ENCODE assay signal across 8 mouse cellular contexts in genomic region chr19:46690387-46690786, GRCm38 (mm10). TPM values are rescaled to one million over a fixed set of nuclear protein-coding genes. Genes with fewer than 3 reads are reported as not detected.
DNase-seq lines count a peak whose midpoint lies in the region; ATAC-seq and TF ChIP-seq lines count a peak whose summit lies in the region.

No protein-coding gene starts in this region.

- peaks cover 2% of the 10 kb centered on the region; the same call in 1 of the 2 replicates for H3K36me3 ChIP-seq in erythroblast, embryonic 14.5 days (ENCODE audit: control insufficient read depth)
- no peaks in the 10 kb centered on the region for H3K36me3 ChIP-seq in spleen, adult 2 months (ENCODE audit: control insufficient read depth, insufficient read depth, low read length)
- H3K36me3 ChIP-seq in liver, embryonic 12.5 days: peaks cover 16% of the 10 kb centered on the region; the same call in 1 of the 2 replicates
- no peaks in the 10 kb centered on the region for H3K36me3 ChIP-seq in stomach, postnatal 0 days (ENCODE audit: control insufficient read depth, insufficient read depth, low read length)

- no peak for TF ChIP-seq POLR2A in spleen, adult 2 months (IDR thresholded peaks at IDR 0.05; ENCODE audit: low read depth, low read length)

- no peak for TF ChIP-seq EP300 in stomach, postnatal 0 days (optimal IDR thresholded peaks at IDR 0.05)

- H3K9ac ChIP-seq in liver, embryonic 12.5 days: peak overlapping the region; percentile 79
- H3K9ac ChIP-seq in stomach, postnatal 0 days (ENCODE audit: low read length): peak overlapping the region; percentile 87

- peak overlapping the region; percentile 93 for H3K4me3 ChIP-seq in erythroblast, embryonic 14.5 days (replicated peaks)
- peak overlapping the region; percentile 84; the same call in 1 of the 2 replicates for H3K4me3 ChIP-seq in spleen, adult 2 months (ENCODE audit: extremely low read depth, insufficient read depth, insufficient read length)
- H3K4me3 ChIP-seq in liver, embryonic 12.5 days: peak overlapping the region; percentile 81
- peak overlapping the region; percentile 72 for H3K4me3 ChIP-seq in stomach, postnatal 0 days (ENCODE audit: low read depth, low read length)

- H3K27me3 ChIP-seq in erythroblast, embryonic 14.5 days (ENCODE audit: control insufficient read depth): no peaks in the 10 kb centered on the region
- no peaks in the 10 kb centered on the region for H3K27me3 ChIP-seq in spleen, adult 2 months (ENCODE audit: control insufficient read depth, insufficient read depth, low read length)
- H3K27me3 ChIP-seq in liver, embryonic 12.5 days (replicated peaks): no peaks in the 10 kb centered on the region
- H3K27me3 ChIP-seq in stomach, postnatal 0 days (ENCODE audit: control insufficient read depth, insufficient read depth, low read length): no peaks in the 10 kb centered on the region

- ATAC-seq in erythroblast, adult 5-6 weeks (replicated peaks; ENCODE audit: low FRiP score, poor library complexity, severe bottlenecking): no peak
- no peak for ATAC-seq in liver, embryonic 12.5 days
- no peak for ATAC-seq in stomach, postnatal 0 days (ENCODE audit: low FRiP score, low TSS enrichment)

- no peaks in the 10 kb centered on the region for H3K9me3 ChIP-seq in erythroblast, embryonic 14.5 days (ENCODE audit: control insufficient read depth, low read length)
- H3K9me3 ChIP-seq in liver, embryonic 12.5 days (replicated peaks): no peaks in the 10 kb centered on the region
- no peaks in the 10 kb centered on the region for H3K9me3 ChIP-seq in stomach, postnatal 0 days (ENCODE audit: control insufficient read depth, low read length)

- DNase-seq in spleen, adult 2 months (ENCODE audit: low read depth in 1 of 2, low spot score in 2 of 2): no peak
- DNase-seq in spleen, postnatal 14 days (ENCODE audit: low spot score in 2 of 2): no peak
- no peak for DNase-seq in stomach, postnatal 0 days (ENCODE audit: low spot score)
- no peak for DNase-seq in thymus, postnatal 14 days
- DNase-seq in right cerebral cortex, postnatal 4 days: no peak

- peak overlapping the region; percentile 70 for H3K4me2 ChIP-seq in liver, embryonic 12.5 days
- peak overlapping the region; percentile 59 for H3K4me2 ChIP-seq in stomach, postnatal 0 days (replicated peaks; ENCODE audit: low read depth)

- TF ChIP-seq CTCF in spleen, adult 2 months (IDR thresholded peaks at IDR 0.05; ENCODE audit: extremely low read depth, insufficient read depth, insufficient read length, insufficient replicate concordance): no peak
- TF ChIP-seq CTCF in stomach, postnatal 0 days (IDR thresholded peaks at IDR 0.05; ENCODE audit: low read depth): no peak

- no peak overlapping the region for H3K27ac ChIP-seq in spleen, adult 2 months (ENCODE audit: insufficient read depth, low read length)
- no peak overlapping the region for H3K27ac ChIP-seq in liver, embryonic 12.5 days
- no peak overlapping the region for H3K27ac ChIP-seq in stomach, postnatal 0 days (replicated peaks)

- H3K4me1 ChIP-seq in erythroblast, embryonic 14.5 days (ENCODE audit: control insufficient read depth): peaks cover 18% of the 10 kb centered on the region
- H3K4me1 ChIP-seq in spleen, adult 2 months (ENCODE audit: control insufficient read depth, insufficient read depth, insufficient read length): peaks cover 2% of the 10 kb centered on the region; the same call in 1 of the 2 replicates
- H3K4me1 ChIP-seq in liver, embryonic 12.5 days: peaks cover 14% of the 10 kb centered on the region
- H3K4me1 ChIP-seq in stomach, postnatal 0 days (replicated peaks; ENCODE audit: control insufficient read depth, insufficient read depth): no peaks in the 10 kb centered on the region

- 81% methylated on average over 11 of the region's 11 CpGs for WGBS in spleen, adult 2 months
- WGBS in liver, embryonic 12.5 days (ENCODE audit: insufficient replicate concordance): 60% methylated on average over 11 of the region's 11 CpGs
- WGBS in stomach, postnatal 0 days: 68% methylated on average over 11 of the region's 11 CpGs

RNA-seq across cellular contexts. Expression of gene Borcs7, which starts 0.7 kb away (rescaled TPM):
- polyA plus RNA-seq in erythroblast, embryonic 14.5 days (2012): 0.06 and 0.10 TPM in 2 replicates
- 0.63 TPM in 1 of 2 replicates, not detected in the other for total RNA-seq in erythroblast, adult 5-6 weeks (2015; ENCODE audit: low replicate concordance)
- total RNA-seq in erythroblast, adult 5-6 weeks (2017; ENCODE audit: low replicate concordance): 0.28 and 0.85 TPM in 2 replicates
- 2.3 and 2.4 TPM in 2 replicates for polyA plus RNA-seq in spleen, adult 2 months (2012; rRNA removed)
- 7.4 and 7.7 TPM in 2 replicates for polyA plus RNA-seq in liver, embryonic 12.5 days (2016; fragmentation: Nextera tagmentation; extraction: Ambion mirVana)
- polyA plus RNA-seq in stomach, postnatal 0 days (2015; fragmentation: Nextera tagmentation; extraction: Ambion mirVana): 15.6 and 17.0 TPM in 2 replicates

RNA-seq across cellular contexts. Expression of gene As3mt, which starts 16.9 kb away (rescaled TPM):
- polyA plus RNA-seq in erythroblast, embryonic 14.5 days (2012): 0.07 TPM in 1 of 2 replicates, not detected in the other
- 2.9 TPM in 2 replicates for total RNA-seq in erythroblast, adult 5-6 weeks (2015; ENCODE audit: low replicate concordance)
- 4.2 and 5.9 TPM in 2 replicates for total RNA-seq in erythroblast, adult 5-6 weeks (2017; ENCODE audit: low replicate concordance)
- polyA plus RNA-seq in spleen, adult 2 months (2012; rRNA removed): 5.6 and 6.0 TPM in 2 replicates
- 18.5 and 20.1 TPM in 2 replicates for polyA plus RNA-seq in liver, embryonic 12.5 days (2016; fragmentation: Nextera tagmentation; extraction: Ambion mirVana)
- polyA plus RNA-seq in stomach, postnatal 0 days (2015; fragmentation: Nextera tagmentation; extraction: Ambion mirVana): 17.0 and 17.7 TPM in 2 replicates

RNA-seq across cellular contexts. Expression of gene Cyp17a1, which starts 17.4 kb away (rescaled TPM):
- not detected in 2 replicates for polyA plus RNA-seq in erythroblast, embryonic 14.5 days (2012)
- not detected in 2 replicates for total RNA-seq in erythroblast, adult 5-6 weeks (2015; ENCODE audit: low replicate concordance)
- total RNA-seq in erythroblast, adult 5-6 weeks (2017; ENCODE audit: low replicate concordance): not detected in 2 replicates
- polyA plus RNA-seq in spleen, adult 2 months (2012; rRNA removed): 0.12 and 0.14 TPM in 2 replicates
- 0.06 TPM in 1 of 2 replicates, not detected in the other for polyA plus RNA-seq in liver, embryonic 12.5 days (2016; fragmentation: Nextera tagmentation; extraction: Ambion mirVana)
- polyA plus RNA-seq in stomach, postnatal 0 days (2015; fragmentation: Nextera tagmentation; extraction: Ambion mirVana): 0.12 TPM in 1 of 2 replicates, not detected in the other
